In the genomic region with DNA sequence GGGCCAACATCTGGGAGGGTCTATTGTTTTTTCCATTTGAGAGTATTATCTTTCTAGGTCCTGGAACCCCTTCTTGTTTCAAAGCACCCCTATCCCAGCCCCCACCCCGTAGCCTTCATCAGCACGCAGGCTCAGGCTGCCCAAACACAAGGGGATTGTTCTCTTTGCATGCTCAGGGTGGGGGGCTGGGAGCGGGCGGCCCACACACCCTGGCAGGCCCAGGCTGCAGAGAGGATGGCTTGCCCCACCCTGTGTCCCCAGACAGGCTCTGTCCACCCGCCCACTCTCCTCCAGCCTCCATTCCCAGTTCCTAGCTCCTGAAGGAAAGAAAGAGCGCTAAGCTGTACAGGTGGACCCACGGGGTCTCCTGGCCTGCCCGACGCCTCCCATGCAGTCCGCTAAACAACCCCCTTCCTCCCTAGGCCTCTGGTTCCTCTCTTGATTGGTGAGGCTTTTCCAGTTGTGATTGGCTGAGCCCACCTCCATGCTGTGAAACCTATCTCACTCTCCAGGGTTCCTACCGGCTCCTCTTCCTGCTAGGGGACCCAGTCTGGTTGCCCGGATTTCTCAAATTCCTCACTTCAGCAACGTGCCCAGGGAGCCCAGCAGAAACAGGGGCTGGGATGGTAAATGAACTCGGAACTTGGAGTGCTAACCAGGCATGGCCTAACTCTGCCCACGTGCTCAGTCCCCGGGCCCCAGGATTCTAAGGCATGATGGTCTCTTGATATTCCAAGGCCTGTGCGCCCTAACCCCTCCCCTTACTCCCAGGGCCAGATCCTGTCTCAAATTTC, we compare ENCODE assay signal across 8 mouse cellular contexts. TPM values are rescaled to one million over a fixed set of nuclear protein-coding genes. Genes with fewer than 3 reads are reported as not detected.
A peak's percentile ranks its signal among the peaks of the same experiment; 100 is the strongest.
DNase-seq lines count a peak whose midpoint lies in the region; ATAC-seq and TF ChIP-seq lines count a peak whose summit lies in the region.

No protein-coding gene starts in this region.

- peak overlapping the region; percentile 82 for H3K4me3 ChIP-seq in kidney, embryonic 14.5 days (ENCODE audit: low read length)
- H3K4me3 ChIP-seq in forebrain, embryonic 13.5 days = peak overlapping the region; percentile 81
- H3K4me3 ChIP-seq in liver, embryonic 13.5 days (replicated peaks) = peak overlapping the region; percentile 66
- no peak overlapping the region for H3K4me3 ChIP-seq in kidney, adult 2 months (ENCODE audit: insufficient read depth, low read depth, low read length)

- peaks cover 64% of the 10 kb centered on the region for H3K4me1 ChIP-seq in kidney, embryonic 14.5 days (ENCODE audit: control insufficient read depth, insufficient read depth, low read length)
- peaks cover 86% of the 10 kb centered on the region for H3K4me1 ChIP-seq in forebrain, embryonic 13.5 days
- H3K4me1 ChIP-seq in liver, embryonic 13.5 days (replicated peaks) = peaks cover 66% of the 10 kb centered on the region
- peaks cover 15% of the 10 kb centered on the region for H3K4me1 ChIP-seq in kidney, adult 2 months (ENCODE audit: control insufficient read depth, insufficient read depth, low read length)

- H3K9me3 ChIP-seq in kidney, embryonic 14.5 days (ENCODE audit: control insufficient read depth, low read length) = no peaks in the 10 kb centered on the region
- H3K9me3 ChIP-seq in forebrain, embryonic 13.5 days (replicated peaks) = no peaks in the 10 kb centered on the region
- no peaks in the 10 kb centered on the region for H3K9me3 ChIP-seq in liver, embryonic 13.5 days (replicated peaks)

- TF ChIP-seq CTCF in kidney, adult 2 months (conservative IDR thresholded peaks at IDR 0.05; ENCODE audit: insufficient read depth, insufficient read length, low read depth, low read length) = no peak

- TF ChIP-seq POLR2A in kidney, adult 2 months (IDR thresholded peaks at IDR 0.05; ENCODE audit: low read depth, low read length) = no peak

- peak overlapping the region; percentile 90 for H3K27ac ChIP-seq in kidney, embryonic 14.5 days (ENCODE audit: low read depth, low read length)
- peak overlapping the region; percentile 96 for H3K27ac ChIP-seq in forebrain, embryonic 13.5 days
- H3K27ac ChIP-seq in liver, embryonic 13.5 days = peak overlapping the region; percentile 53; the same call in 1 of the 2 replicates
- no peak overlapping the region for H3K27ac ChIP-seq in kidney, adult 2 months (ENCODE audit: insufficient read depth, low read depth, low read length)

- peak overlapping the region; percentile 96 for H3K4me2 ChIP-seq in kidney, embryonic 14.5 days (replicated peaks; ENCODE audit: low read depth, low read length)
- H3K4me2 ChIP-seq in forebrain, embryonic 13.5 days = peak overlapping the region; percentile 98
- H3K4me2 ChIP-seq in liver, embryonic 13.5 days = peak overlapping the region; percentile 87

- peak overlapping the region; percentile 82 for H3K9ac ChIP-seq in kidney, embryonic 14.5 days (ENCODE audit: low read depth, low read length)
- H3K9ac ChIP-seq in forebrain, embryonic 13.5 days = peak overlapping the region; percentile 97
- peak overlapping the region; percentile 70 for H3K9ac ChIP-seq in liver, embryonic 13.5 days

- ATAC-seq in kidney, embryonic 14.5 days (ENCODE audit: low FRiP score, low TSS enrichment) = peak; percentile 25; the same call in 1 of the 2 replicates
- peak; percentile 36 for ATAC-seq in forebrain, embryonic 13.5 days
- no peak for ATAC-seq in liver, embryonic 13.5 days (ENCODE audit: low read depth)

- DNase-seq in kidney, postnatal 14 days = no peak
- DNase-seq in NIH3T3 (ENCODE audit: low read depth) = peak; percentile 54
- DNase-seq in liver, embryonic 13.5 days = no peak
- peak; percentile 58 for DNase-seq in yolk sac, embryonic 10.5 days (ENCODE audit: low spot score)
- no peak for DNase-seq in adrenal gland, adult (ENCODE audit: inconsistent age in 2 of 2, low spot score in 1 of 2)
- DNase-seq in kidney, adult 2 months = no peak

- H3K36me3 ChIP-seq in kidney, embryonic 14.5 days (ENCODE audit: control insufficient read depth, insufficient read depth, low read length) = peaks cover 9% of the 10 kb centered on the region; the same call in 1 of the 2 replicates
- peaks cover 26% of the 10 kb centered on the region for H3K36me3 ChIP-seq in forebrain, embryonic 13.5 days (ENCODE audit: poor library complexity, severe bottlenecking)
- H3K36me3 ChIP-seq in liver, embryonic 13.5 days = 0 out of 2 replicates have a peak, but pooled peaks cover 2% of the 10 kb centered on the region
- no peaks in the 10 kb centered on the region for H3K36me3 ChIP-seq in kidney, adult 2 months (ENCODE audit: control insufficient read depth, insufficient read depth, low read length)

- 2% methylated on average over 17 of the region's 17 CpGs for WGBS in kidney, embryonic 14.5 days
- 0% methylated on average over 17 of the region's 17 CpGs for whole genome bisulfite sequencing in forebrain, embryonic 13.5 days
- WGBS in liver, embryonic 13.5 days (ENCODE audit: insufficient replicate concordance) = 19% methylated on average over 17 of the region's 17 CpGs
- 61% methylated on average over 17 of the region's 17 CpGs for WGBS in kidney, adult 2 months

- no peaks in the 10 kb centered on the region for H3K27me3 ChIP-seq in kidney, embryonic 14.5 days (ENCODE audit: control insufficient read depth, insufficient read depth, low read length)
- no peaks in the 10 kb centered on the region for H3K27me3 ChIP-seq in forebrain, embryonic 13.5 days
- peaks cover 48% of the 10 kb centered on the region for H3K27me3 ChIP-seq in liver, embryonic 13.5 days
- H3K27me3 ChIP-seq in kidney, adult 2 months (replicated peaks; ENCODE audit: control insufficient read depth, insufficient read depth, low read length) = no peaks in the 10 kb centered on the region

RNA-seq across cellular contexts. Expression of gene Pcbp4, which starts 2.0 kb away (rescaled TPM):
- 129 and 147 TPM in 2 replicates for polyA plus RNA-seq in kidney, embryonic 14.5 days (2014; fragmentation: Nextera tagmentation; extraction: Ambion mirVana)
- 243 and 274 TPM in 2 replicates for polyA plus RNA-seq in forebrain, embryonic 13.5 days (2015; fragmentation: Nextera tagmentation; extraction: Ambion mirVana)
- 12.7 and 13.2 TPM in 2 replicates for polyA plus RNA-seq in liver, embryonic 13.5 days (2015; fragmentation: Nextera tagmentation; extraction: Ambion mirVana)
- 90.3 and 115 TPM in 2 replicates for polyA plus RNA-seq in kidney, adult 2 months (2012; rRNA removed)

RNA-seq across cellular contexts. Expression of gene Abhd14a, which starts 7.6 kb away (rescaled TPM):
- 50.2 and 58.8 TPM in 2 replicates for polyA plus RNA-seq in kidney, embryonic 14.5 days (2014; fragmentation: Nextera tagmentation; extraction: Ambion mirVana)
- polyA plus RNA-seq in forebrain, embryonic 13.5 days (2015; fragmentation: Nextera tagmentation; extraction: Ambion mirVana) = 40.5 and 50.9 TPM in 2 replicates
- 24.4 and 26.3 TPM in 2 replicates for polyA plus RNA-seq in liver, embryonic 13.5 days (2015; fragmentation: Nextera tagmentation; extraction: Ambion mirVana)
- 137 and 146 TPM in 2 replicates for polyA plus RNA-seq in kidney, adult 2 months (2012; rRNA removed)

RNA-seq across cellular contexts. Expression of gene Abhd14b, which starts 7.8 kb away (rescaled TPM):
- 18.7 and 25.6 TPM in 2 replicates for polyA plus RNA-seq in kidney, embryonic 14.5 days (2014; fragmentation: Nextera tagmentation; extraction: Ambion mirVana)
- polyA plus RNA-seq in forebrain, embryonic 13.5 days (2015; fragmentation: Nextera tagmentation; extraction: Ambion mirVana) = 3.0 and 4.3 TPM in 2 replicates
- polyA plus RNA-seq in liver, embryonic 13.5 days (2015; fragmentation: Nextera tagmentation; extraction: Ambion mirVana) = 16.7 and 18.2 TPM in 2 replicates
- 470 and 526 TPM in 2 replicates for polyA plus RNA-seq in kidney, adult 2 months (2012; rRNA removed)

RNA-seq across cellular contexts. Expression of gene Gpr62, which starts 10.7 kb away (rescaled TPM):
- polyA plus RNA-seq in kidney, embryonic 14.5 days (2014; fragmentation: Nextera tagmentation; extraction: Ambion mirVana) = 0.37 and 0.66 TPM in 2 replicates
- polyA plus RNA-seq in forebrain, embryonic 13.5 days (2015; fragmentation: Nextera tagmentation; extraction: Ambion mirVana) = 0.37 and 0.45 TPM in 2 replicates
- polyA plus RNA-seq in liver, embryonic 13.5 days (2015; fragmentation: Nextera tagmentation; extraction: Ambion mirVana) = 0.09 TPM in 1 of 2 replicates, not detected in the other
- polyA plus RNA-seq in kidney, adult 2 months (2012; rRNA removed) = 0.07 TPM in 1 of 2 replicates, not detected in the other

RNA-seq across cellular contexts. Expression of gene Acy1, which starts 17.0 kb away (rescaled TPM):
- 41.1 and 44.5 TPM in 2 replicates for polyA plus RNA-seq in kidney, embryonic 14.5 days (2014; fragmentation: Nextera tagmentation; extraction: Ambion mirVana)
- 35.8 and 42.2 TPM in 2 replicates for polyA plus RNA-seq in forebrain, embryonic 13.5 days (2015; fragmentation: Nextera tagmentation; extraction: Ambion mirVana)
- 31.2 and 32.2 TPM in 2 replicates for polyA plus RNA-seq in liver, embryonic 13.5 days (2015; fragmentation: Nextera tagmentation; extraction: Ambion mirVana)
- polyA plus RNA-seq in kidney, adult 2 months (2012; rRNA removed) = 141 and 154 TPM in 2 replicates

Comparison
In these comparisons a context has a peak if more than half of its experiments do, and no peak if none do; other contexts are left out.
1. RNA of gene Abhd14b, which starts 7.8 kb away (polyA plus RNA-seq): 470 to 526 TPM in kidney, adult 2 months; 18.7 to 25.6 TPM in kidney, embryonic 14.5 days, 16.7 to 18.2 TPM in liver, embryonic 13.5 days and 3.0 to 4.3 TPM in forebrain, embryonic 13.5 days; every median in the first group is over 10 times any median in the second.
2. DNase-seq: peak in NIH3T3 (single experiment) and yolk sac, embryonic 10.5 days (single experiment); none in kidney, postnatal 14 days (single experiment), liver, embryonic 13.5 days (single experiment), adrenal gland, adult (0 of 2) and kidney, adult 2 months (single experiment).
3. Peak in every context shown above with its lines, with median percentiles within 50 percentile points of each other: H3K4me2 ChIP-seq and H3K9ac ChIP-seq.